Mouse (Mus musculus): ENCODE data around the gene Trim46. TPM values are rescaled to one million over a fixed set of nuclear protein-coding genes. Genes with fewer than 3 reads are reported as not detected.

Gene Trim46
- polyA plus RNA-seq, 1 experiment from 2014 or later: 1.7 TPM

- 51% methylated on average over 7 of the region's 7 CpGs for WGBS
- ATAC-seq (replicated peaks; ENCODE audit: low FRiP score): no peak
- peak overlapping the region; percentile 94 for H3K4me2 ChIP-seq
Observed at GRCm38 (mm10) chr3:89278107-89278506, 32.0 kb upstream of the Trim46 start.

GRCm38 (mm10) chr3:89277281-89278021 lies 31.3 kb upstream of the Trim46 start:
- Histone ChIP-seq H3K9me3 (ENCODE audit: control insufficient read depth, low read length) (no peaks in the 10 kb centered on the region), H3K36me3 (ENCODE audit: control insufficient read depth, insufficient read depth, low read length) (no peaks in the 10 kb centered on the region), H3K9ac (ENCODE audit: low read depth, low read length) (no peak overlapping the region), H3K4me1 (replicated peaks; ENCODE audit: control insufficient read depth, insufficient read depth, low read length) (peaks cover 26% of the 10 kb centered on the region), H3K4me2 (peak overlapping the region; percentile 94), H3K27me3 (replicated peaks; ENCODE audit: control insufficient read depth, insufficient read depth, low read length) (peaks cover 48% of the 10 kb centered on the region), H3K4me3 (ENCODE audit: low read depth, low read length) (peak overlapping the region; percentile 56), H3K27ac (ENCODE audit: low read depth, low read length) (no peak overlapping the region)
- no peak for ATAC-seq (replicated peaks; ENCODE audit: low FRiP score)
- 43% methylated on average over 14 of the region's 14 CpGs for WGBS
- DNase-seq (ENCODE audit: low spot score): no peak

More at GRCm38 (mm10) chr3:89278107-89278506, 32.0 kb upstream of the Trim46 start:
- peaks cover 48% of the 10 kb centered on the region for H3K27me3 ChIP-seq (replicated peaks; ENCODE audit: control insufficient read depth, insufficient read depth, low read length)
- no peak for DNase-seq (ENCODE audit: low spot score)
- H3K4me1 ChIP-seq (replicated peaks; ENCODE audit: control insufficient read depth, insufficient read depth, low read length): peaks cover 26% of the 10 kb centered on the region
- peak overlapping the region; percentile 43; the same call in 1 of the 2 replicates for H3K27ac ChIP-seq (ENCODE audit: low read depth, low read length)
- no peaks in the 10 kb centered on the region for H3K36me3 ChIP-seq (ENCODE audit: control insufficient read depth, insufficient read depth, low read length)
- H3K9ac ChIP-seq (ENCODE audit: low read depth, low read length): peak overlapping the region; percentile 9; the same call in 1 of the 2 replicates
- H3K4me3 ChIP-seq (ENCODE audit: low read depth, low read length): peak overlapping the region; percentile 56
- no peaks in the 10 kb centered on the region for H3K9me3 ChIP-seq (ENCODE audit: control insufficient read depth, low read length)

GRCm38 (mm10) chr3:89276061-89276460 lies 30.0 kb upstream of the Trim46 start:
- peaks cover 41% of the 10 kb centered on the region for H3K27me3 ChIP-seq (replicated peaks; ENCODE audit: control insufficient read depth, insufficient read depth, low read length)
- no peak for ATAC-seq (replicated peaks; ENCODE audit: low FRiP score)
- WGBS: 88% methylated on average over 13 of the region's 13 CpGs
- no peak overlapping the region for H3K4me2 ChIP-seq
- 0 out of 2 replicates have a peak, but pooled peaks cover 3% of the 10 kb centered on the region for H3K36me3 ChIP-seq (ENCODE audit: control insufficient read depth, insufficient read depth, low read length)
- H3K27ac ChIP-seq (ENCODE audit: low read depth, low read length): no peak overlapping the region
- DNase-seq (ENCODE audit: low spot score): no peak
- H3K4me3 ChIP-seq (ENCODE audit: low read depth, low read length): no peak overlapping the region
- H3K9ac ChIP-seq (ENCODE audit: low read depth, low read length): no peak overlapping the region
- H3K4me1 ChIP-seq (replicated peaks; ENCODE audit: control insufficient read depth, insufficient read depth, low read length): peaks cover 20% of the 10 kb centered on the region
- H3K9me3 ChIP-seq (ENCODE audit: control insufficient read depth, low read length): no peaks in the 10 kb centered on the region

- no peak for ATAC-seq (replicated peaks; ENCODE audit: low FRiP score)
- Histone ChIP-seq H3K9me3 (ENCODE audit: control insufficient read depth, low read length) (no peaks in the 10 kb centered on the region), H3K4me1 (replicated peaks; ENCODE audit: control insufficient read depth, insufficient read depth, low read length) (peaks cover 22% of the 10 kb centered on the region), H3K9ac (ENCODE audit: low read depth, low read length) (no peak overlapping the region), H3K4me2 (no peak overlapping the region), H3K27ac (ENCODE audit: low read depth, low read length) (no peak overlapping the region), H3K27me3 (replicated peaks; ENCODE audit: control insufficient read depth, insufficient read depth, low read length) (no peaks in the 10 kb centered on the region; the same call in 1 of the 2 replicates), H3K36me3 (ENCODE audit: control insufficient read depth, insufficient read depth, low read length) (peaks cover 3% of the 10 kb centered on the region; the same call in 1 of the 2 replicates), H3K4me3 (ENCODE audit: low read depth, low read length) (no peak overlapping the region)
- no peak for DNase-seq (ENCODE audit: low spot score)
- WGBS: 75% methylated on average over 6 of the region's 6 CpGs
Observed at GRCm38 (mm10) chr3:89271760-89272159, 25.7 kb upstream of the Trim46 start.

- ATAC-seq (replicated peaks; ENCODE audit: low FRiP score) (no peak), DNase-seq (ENCODE audit: low spot score) (no peak)
- Histone ChIP-seq H3K4me1 (replicated peaks; ENCODE audit: control insufficient read depth, insufficient read depth, low read length) (peaks cover 22% of the 10 kb centered on the region), H3K9me3 (ENCODE audit: control insufficient read depth, low read length) (no peaks in the 10 kb centered on the region), H3K36me3 (ENCODE audit: control insufficient read depth, insufficient read depth, low read length) (peaks cover 3% of the 10 kb centered on the region; the same call in 1 of the 2 replicates), H3K4me2 (peak overlapping the region; percentile 76), H3K27ac (ENCODE audit: low read depth, low read length) (no peak overlapping the region), H3K27me3 (replicated peaks; ENCODE audit: control insufficient read depth, insufficient read depth, low read length) (no peaks in the 10 kb centered on the region; the same call in 1 of the 2 replicates), H3K9ac (ENCODE audit: low read depth, low read length) (peak overlapping the region; percentile 67), H3K4me3 (ENCODE audit: low read depth, low read length) (peak overlapping the region; percentile 65; the same call in 1 of the 2 replicates)
- WGBS: 72% methylated on average over 6 of the region's 6 CpGs
Observed at GRCm38 (mm10) chr3:89270891-89271290, 24.8 kb upstream of the Trim46 start.

- WGBS: 4% methylated on average over 39 of the region's 39 CpGs
- Histone ChIP-seq H3K27ac (ENCODE audit: low read depth, low read length) (peak within 1 kb of the TSS; percentile 30; the same call in 1 of the 2 replicates), H3K4me1 (replicated peaks; ENCODE audit: control insufficient read depth, insufficient read depth, low read length) (peaks cover 22% of the 10 kb centered on the region)
Observed at GRCm38 (mm10) chr3:89270051-89270755, 24.1 kb upstream of the Trim46 start, which contains the start of gene Slc50a1. Gene Slc50a1 (minus strand): TSS chr3:89270570.

GRCm38 (mm10) chr3:89268916-89269315 lies 22.8 kb upstream of the Trim46 start:
- Histone ChIP-seq H3K4me1 (replicated peaks; ENCODE audit: control insufficient read depth, insufficient read depth, low read length) (peaks cover 22% of the 10 kb centered on the region), H3K36me3 (ENCODE audit: control insufficient read depth, insufficient read depth, low read length) (peaks cover 3% of the 10 kb centered on the region; the same call in 1 of the 2 replicates), H3K27ac (ENCODE audit: low read depth, low read length) (no peak overlapping the region), H3K27me3 (replicated peaks; ENCODE audit: control insufficient read depth, insufficient read depth, low read length) (no peaks in the 10 kb centered on the region), H3K4me2 (peak overlapping the region; percentile 11; the same call in 1 of the 2 replicates), H3K9ac (ENCODE audit: low read depth, low read length) (no peak overlapping the region), H3K9me3 (ENCODE audit: control insufficient read depth, low read length) (no peaks in the 10 kb centered on the region), H3K4me3 (ENCODE audit: low read depth, low read length) (peak overlapping the region; percentile 65; the same call in 1 of the 2 replicates)
- WGBS: 67% methylated on average over 8 of the region's 8 CpGs
- DNase-seq (ENCODE audit: low spot score) (no peak), ATAC-seq (replicated peaks; ENCODE audit: low FRiP score) (no peak)

More at GRCm38 (mm10) chr3:89270051-89270755, 24.1 kb upstream of the Trim46 start, which contains the start of gene Slc50a1:
- DNase-seq (ENCODE audit: low spot score) (peak; percentile 80), ATAC-seq (replicated peaks; ENCODE audit: low FRiP score) (peak; percentile 60; the same call in 1 of the 2 replicates)
- Histone ChIP-seq H3K9me3 (ENCODE audit: control insufficient read depth, low read length) (no peaks in the 10 kb centered on the region), H3K4me3 (ENCODE audit: low read depth, low read length) (peak within 1 kb of the TSS; percentile 65), H3K27me3 (replicated peaks; ENCODE audit: control insufficient read depth, insufficient read depth, low read length) (no peaks in the 10 kb centered on the region), H3K4me2 (peak within 1 kb of the TSS; percentile 76), H3K36me3 (ENCODE audit: control insufficient read depth, insufficient read depth, low read length) (peaks cover 3% of the 10 kb centered on the region; the same call in 1 of the 2 replicates), H3K9ac (ENCODE audit: low read depth, low read length) (peak within 1 kb of the TSS; percentile 67)

GRCm38 (mm10) chr3:89266439-89266893 lies 20.4 kb upstream of the Trim46 start:
- Histone ChIP-seq H3K27ac (ENCODE audit: low read depth, low read length) (peak overlapping the region; percentile 11), H3K27me3 (replicated peaks; ENCODE audit: control insufficient read depth, insufficient read depth, low read length) (no peaks in the 10 kb centered on the region), H3K4me3 (ENCODE audit: low read depth, low read length) (peak overlapping the region; percentile 65), H3K9me3 (ENCODE audit: control insufficient read depth, low read length) (no peaks in the 10 kb centered on the region), H3K36me3 (ENCODE audit: control insufficient read depth, insufficient read depth, low read length) (no peaks in the 10 kb centered on the region; the same call in 1 of the 2 replicates), H3K9ac (ENCODE audit: low read depth, low read length) (peak overlapping the region; percentile 76), H3K4me1 (replicated peaks; ENCODE audit: control insufficient read depth, insufficient read depth, low read length) (peaks cover 25% of the 10 kb centered on the region), H3K4me2 (peak overlapping the region; percentile 72)
- DNase-seq (ENCODE audit: low spot score) (peak; percentile 79), ATAC-seq (replicated peaks; ENCODE audit: low FRiP score) (peak; percentile 84)
- WGBS: under 1% methylated on average over 20 of the region's 20 CpGs

All from liver, embryonic 11.5 days (tissue).